Mouse (Mus musculus): ENCODE data around the gene Ank3.

Gene Ank3

DNA sequence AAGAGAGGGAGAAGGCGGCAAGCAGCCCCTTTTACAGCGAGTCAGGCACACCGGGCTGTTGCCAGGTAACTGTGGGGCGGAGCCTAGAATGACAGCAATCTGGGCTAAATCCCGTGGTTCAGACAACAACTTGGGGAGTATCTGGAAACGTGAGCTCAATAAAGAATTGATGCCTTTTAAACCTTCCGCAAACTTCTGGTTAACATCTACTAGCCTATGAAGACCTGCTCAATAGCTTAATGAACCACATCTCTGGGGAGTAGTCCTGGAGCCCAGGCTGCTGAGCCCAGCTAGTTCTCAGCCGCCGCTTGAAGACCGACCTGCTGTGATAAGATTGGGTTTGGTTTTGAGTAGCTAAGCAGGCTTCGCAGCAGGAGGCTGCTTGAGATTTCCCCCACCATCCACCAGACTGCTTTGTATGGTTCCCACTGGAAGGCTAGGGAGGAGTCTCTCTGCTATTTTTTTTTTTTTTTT is 175.7 kb downstream of the Ank3 start:
- DNase-seq (ENCODE audit: low spot score), result no peak

DNA sequence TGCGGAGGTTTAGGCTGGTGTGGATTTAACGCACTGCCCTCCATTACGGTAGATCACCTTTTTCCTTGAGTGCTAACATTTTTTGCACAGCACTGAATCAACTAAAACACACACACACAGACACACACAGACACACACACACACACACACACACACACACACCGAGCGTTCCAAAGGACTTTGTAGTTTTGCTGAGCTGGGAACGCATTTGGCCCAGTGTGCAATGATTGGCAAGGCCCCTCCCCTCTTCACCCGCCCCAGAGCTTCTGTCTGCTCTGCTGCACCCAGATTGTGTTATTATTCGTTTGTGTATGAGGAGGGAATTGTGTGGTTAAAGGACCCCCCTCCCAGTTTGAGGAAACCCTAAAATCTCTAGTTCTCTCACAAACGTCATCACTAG is 176.3 kb downstream of the Ank3 start:
- DNase-seq (ENCODE audit: low spot score), result no peak

DNA sequence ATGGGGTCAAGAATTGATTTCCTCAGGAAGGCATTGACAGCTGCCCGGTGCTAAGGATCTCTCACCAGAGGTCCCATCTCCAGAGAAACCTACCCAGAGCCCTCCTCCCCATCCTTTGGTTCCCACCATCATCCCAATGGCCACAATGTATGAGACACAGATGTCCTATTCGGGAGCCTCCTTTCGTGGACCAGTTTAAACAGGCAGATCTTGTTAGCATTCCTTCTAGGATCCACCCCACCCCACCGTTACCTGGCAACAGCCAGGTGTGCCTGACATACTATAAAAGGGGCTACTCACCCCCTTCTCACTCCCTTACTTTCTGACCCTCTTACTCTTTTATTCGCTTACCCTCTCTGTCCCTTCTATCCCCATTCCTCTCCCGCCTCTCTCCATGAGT is 176.9 kb downstream of the Ank3 start:
- no peak for DNase-seq (ENCODE audit: low spot score)

DNA sequence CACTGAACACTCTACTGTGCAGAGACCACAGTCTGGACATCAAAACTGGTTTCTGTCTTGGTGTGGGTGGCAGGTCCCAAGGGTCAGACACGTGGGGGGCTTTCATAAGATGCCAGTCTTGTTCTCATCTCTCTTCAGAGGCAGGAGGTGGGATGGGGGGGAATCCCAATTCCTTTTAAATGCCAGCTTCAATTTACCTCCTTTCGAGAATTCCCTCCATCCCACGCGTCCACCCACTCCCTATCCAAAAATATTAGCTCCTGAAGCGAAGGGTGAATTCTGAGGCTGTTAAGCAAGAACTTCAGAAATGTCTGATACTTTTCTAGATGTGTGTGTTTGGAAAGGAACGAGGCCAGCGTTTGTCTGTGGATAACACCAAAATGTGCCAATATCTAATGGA is 177.7 kb downstream of the Ank3 start:
- no peak for DNase-seq (ENCODE audit: low spot score)

DNA sequence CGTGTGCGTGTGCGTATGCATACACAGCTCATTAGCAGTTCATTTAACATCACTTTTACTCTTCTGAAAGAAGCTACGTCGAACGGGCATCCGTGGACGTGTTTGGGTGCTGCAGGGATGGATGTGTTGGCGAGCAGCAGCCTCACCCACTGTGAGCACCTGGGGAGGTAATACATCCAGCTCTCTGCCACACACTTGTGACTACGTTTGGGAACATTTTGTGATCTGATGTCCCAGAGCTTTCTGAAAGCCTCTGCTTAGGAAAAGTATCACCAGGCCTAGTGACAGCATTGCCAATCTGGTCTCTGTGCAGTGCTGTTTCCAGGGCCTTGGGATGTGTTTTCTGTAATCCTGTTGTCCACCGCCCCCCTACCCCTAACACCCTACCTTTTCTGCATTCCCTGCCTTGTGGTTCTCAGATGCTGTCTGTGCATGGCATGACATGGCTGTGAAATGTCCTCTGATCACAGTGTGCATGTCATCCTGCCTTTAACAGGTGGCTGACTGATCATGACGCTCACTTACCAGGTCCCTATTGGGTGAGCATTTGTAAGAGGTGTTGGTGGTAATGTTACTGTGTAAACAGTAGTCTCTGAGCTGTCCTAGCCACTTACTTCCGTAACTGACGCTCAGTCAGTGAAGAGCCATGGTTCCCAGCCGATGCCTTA is 178.6 kb downstream of the Ank3 start:
- DNase-seq (ENCODE audit: low spot score), result no peak

DNA sequence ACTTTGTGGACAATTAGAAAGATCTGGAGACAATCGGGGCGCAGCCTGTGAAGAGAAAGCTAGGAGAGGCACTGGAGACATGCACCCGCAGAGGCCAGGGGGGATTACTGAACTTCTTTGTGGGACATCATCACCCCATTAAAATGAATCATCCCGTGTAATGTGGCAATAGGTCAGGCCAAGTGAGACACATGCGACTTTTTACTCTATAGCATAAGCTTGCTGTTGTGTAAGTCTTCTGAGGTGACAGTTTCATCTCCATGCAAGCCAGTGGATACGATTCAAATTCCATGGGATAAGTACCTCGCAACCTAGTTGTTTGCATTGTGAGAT is 179.1 kb downstream of the Ank3 start:
- DNase-seq (ENCODE audit: low spot score), result no peak

DNA sequence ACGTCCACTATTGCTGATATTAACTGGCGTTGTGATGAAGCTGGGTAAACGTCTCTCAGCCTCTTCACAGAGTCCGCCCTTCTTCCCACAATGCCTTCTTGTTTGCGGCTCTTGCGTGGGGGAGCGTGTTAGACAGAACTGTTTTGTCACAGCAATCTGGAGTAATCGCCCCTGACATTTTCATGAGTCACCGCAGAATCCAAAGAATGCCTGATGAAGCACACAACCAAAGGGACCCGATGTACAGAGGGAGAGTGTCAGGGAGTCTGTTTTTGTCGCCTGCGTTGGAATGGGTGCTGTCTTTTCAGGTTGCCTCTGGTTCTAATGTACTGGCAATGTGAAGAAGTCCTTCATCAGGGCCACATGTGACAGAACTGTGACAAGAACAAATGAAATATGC is 181.0 kb downstream of the Ank3 start:
- peak; percentile 42 for DNase-seq (ENCODE audit: low spot score)

DNA sequence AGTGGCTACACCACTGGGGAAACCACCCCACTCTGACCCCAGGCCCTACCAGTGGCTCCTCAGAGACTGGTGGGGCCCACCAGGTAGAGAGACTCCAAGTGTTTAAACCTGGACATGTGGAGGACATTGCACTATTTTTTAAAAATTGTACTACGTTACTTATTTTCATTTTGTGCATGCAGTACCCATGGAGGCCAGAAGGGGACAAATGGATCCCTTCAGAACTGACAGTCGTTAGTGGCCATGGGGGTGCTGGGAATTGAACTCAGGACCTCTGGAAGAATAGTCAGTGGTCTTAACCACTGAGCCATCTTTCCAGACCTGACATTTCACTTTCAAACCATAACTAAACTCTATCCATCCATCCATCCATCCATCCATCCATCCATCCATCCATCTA is 183.0 kb downstream of the Ank3 start:
- DNase-seq (ENCODE audit: low spot score), result no peak

DNA sequence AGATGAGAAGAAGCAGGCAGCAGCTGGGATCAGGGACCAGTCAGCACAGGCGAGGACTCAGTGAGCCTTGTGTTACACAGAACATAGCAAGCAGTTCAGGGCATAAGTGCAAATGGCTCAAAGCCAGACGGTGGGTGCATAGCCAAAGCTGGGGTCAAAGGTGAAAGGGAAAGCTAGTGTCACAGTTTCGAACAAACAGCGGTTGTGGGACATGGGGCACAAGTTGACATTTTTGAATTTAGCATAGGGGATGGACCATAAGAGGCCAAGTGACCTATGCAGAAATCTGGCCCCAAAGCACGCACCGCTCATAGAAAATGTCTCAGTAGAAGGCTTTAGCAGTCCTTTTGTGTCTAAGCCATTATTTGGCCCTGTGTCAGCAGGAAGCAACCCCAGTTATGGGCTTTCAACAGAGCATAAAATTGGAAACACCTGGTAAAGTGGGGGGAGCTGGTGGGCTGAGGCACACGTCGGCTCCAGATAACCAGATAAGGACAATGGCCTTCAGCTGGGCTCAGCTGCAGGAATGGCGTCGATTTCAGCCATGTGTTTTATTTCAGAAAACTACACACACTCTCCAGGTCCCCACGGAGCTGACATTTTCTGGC is 185.4 kb downstream of the Ank3 start:
- no peak for DNase-seq (ENCODE audit: low spot score)

DNA sequence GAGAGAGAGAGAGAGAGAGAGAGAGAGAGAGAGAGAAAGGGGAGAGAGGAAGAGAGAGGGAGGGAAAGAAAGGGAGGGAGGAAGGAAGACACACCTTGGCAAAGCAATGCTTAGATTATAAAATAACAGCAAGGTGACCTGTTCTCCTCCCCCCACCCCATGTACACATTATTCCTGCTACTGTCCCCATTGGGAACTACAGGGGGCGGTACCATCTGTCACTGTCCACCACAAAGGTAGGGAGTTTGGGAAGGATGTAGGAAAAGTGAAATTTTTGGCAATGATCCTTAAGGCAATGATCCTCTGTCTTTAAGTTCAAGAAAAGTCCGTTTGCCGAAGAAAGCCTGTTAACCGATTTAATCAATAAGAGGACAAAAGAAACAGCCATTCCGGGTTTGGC is 186.0 kb downstream of the Ank3 start:
- DNase-seq (ENCODE audit: low spot score), result no peak

DNA sequence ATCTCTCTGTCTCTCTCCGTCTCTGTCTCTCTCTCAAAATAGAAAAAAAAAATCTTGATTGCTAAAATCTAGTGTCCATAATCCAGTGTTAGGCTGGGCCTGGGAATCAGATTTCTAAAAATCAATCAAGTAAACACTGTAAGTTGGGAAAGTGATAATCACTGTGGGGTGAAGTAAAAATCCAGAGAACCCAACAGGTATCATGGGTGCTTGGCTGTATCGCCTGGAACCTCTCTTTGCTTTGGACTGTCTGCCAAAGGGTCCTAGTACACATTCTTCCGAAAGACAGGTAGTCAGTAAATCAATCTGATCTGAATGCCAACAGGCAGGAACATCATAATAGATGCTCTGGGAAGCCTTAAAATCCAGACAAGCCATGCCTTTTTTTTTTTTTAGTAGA is 186.7 kb downstream of the Ank3 start:
- DNase-seq (ENCODE audit: low spot score), result no peak

DNA sequence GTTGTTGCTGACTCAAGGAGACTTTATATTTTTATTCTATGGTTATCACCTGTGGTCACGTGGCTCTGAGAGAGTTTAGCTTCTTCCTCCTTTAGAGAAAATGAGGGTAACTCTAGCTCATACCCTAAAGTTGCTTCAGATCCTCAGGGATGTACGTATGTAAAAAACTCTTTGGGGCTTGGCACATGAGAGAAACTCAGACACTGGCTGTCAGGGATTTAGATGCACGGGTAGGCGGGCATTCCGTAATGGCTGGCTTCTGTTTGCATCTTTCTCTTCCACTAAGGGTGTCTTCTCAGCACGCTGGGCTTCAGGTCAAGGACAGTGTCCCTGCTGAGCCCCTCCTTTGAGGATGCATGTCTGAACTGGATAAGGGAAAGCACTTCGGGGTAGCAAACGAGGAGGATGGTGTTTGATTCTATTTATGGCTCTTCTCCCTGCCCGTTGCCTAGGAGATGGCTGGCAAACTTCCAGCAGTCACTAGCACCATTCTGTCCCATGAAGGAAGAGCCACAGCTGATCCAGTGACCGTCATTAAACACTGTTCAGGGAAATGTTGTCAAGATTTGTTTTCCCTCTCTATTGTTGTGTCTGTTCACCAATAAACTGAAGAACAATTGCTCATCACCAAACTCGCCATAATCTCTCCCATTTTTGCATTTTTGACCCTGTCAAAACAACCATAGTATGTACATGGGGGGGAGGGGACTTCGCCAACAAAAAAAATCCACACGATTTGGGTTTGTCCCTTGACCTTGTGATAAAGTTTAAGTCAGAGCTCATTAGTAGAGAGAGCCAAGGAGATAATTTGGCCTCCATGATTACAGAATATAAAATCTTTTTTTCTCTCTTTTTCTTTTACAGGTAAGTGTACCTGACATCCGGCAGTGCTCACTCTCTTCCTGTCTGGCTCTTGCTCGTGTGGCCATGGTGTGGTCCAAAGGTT is 195.9 kb downstream of the Ank3 start:
- DNase-seq (ENCODE audit: low spot score), result peak; percentile 49

DNA sequence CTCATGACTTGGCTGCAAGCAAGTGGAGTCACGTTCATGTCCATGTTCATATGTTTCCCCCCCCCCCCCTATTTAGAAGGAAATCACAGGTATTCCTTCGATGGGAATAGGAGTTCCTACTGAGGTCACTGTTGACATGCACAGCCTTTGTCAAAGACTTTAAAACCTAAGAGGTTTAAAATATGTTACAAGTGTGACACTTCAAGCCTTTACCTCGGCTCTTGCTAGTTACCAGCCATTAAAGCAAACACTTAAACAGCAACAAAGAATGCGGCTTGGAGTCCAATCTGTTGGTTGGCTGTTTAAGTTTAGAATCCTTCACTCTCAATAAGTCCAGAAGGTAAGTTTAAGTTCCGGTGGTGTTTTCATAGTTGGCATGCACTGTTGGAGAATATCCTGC is 196.9 kb downstream of the Ank3 start:
- DNase-seq (ENCODE audit: low spot score), result no peak

DNA sequence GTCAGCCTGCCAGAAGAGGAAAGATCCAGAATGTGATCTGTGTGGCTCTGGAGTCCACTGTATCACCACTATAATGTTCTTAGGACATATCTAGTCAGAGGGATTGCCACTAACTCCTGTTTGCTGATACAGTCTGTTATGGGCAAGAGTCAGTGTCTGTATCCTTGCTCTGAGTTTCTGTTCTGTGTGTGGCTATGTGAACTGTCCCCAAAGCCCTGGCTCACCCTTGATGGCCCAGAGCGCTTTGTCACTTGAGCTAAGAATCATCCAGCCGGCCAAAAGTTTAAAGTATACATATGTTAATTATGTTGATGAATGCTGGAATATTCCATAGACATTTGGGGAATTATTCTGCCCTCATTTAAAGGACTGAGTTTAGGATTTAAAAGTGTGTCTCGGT is 202.9 kb downstream of the Ank3 start:
- no peak for DNase-seq (ENCODE audit: low spot score)

DNA sequence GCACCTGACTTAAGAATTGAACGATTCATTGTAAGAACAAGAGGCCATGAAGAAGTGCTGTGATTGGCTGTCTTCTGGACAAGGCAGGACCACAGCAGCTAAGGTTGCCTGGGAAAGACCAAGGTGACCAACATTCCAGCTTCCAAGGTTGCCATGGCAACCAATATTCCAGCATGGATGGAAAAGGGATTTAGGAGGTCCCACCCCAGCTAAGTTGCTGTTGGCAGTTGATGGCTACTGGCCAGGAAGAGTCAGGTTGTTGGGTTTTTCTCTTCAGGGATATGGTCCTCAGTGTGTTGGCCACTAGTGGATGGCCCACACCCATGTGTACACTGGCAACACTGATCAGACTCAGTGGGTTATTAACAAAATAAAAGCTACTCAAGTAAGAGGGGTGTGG is 204.1 kb downstream of the Ank3 start:
- no peak for DNase-seq (ENCODE audit: low spot score)

DNA sequence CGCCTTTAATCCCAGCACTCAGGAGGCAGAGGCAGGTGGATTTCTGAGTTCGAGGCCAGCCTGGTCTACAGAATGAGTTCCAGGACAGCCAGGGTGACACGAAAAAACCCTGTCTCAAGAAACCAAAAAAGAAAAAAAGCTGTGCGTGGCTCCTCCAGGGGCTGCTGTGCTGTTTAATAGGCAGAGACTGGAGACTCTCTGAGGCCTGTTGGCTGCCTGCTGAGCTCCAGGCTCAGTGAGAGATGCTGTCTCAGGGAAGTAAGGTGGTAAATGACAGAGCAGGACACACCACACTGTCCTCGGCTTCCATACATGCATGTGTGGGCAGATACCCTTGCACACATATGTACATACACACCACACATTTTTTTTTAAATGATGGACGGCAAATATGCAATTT is 206.0 kb downstream of the Ank3 start:
- DNase-seq (ENCODE audit: low spot score), result no peak

DNA sequence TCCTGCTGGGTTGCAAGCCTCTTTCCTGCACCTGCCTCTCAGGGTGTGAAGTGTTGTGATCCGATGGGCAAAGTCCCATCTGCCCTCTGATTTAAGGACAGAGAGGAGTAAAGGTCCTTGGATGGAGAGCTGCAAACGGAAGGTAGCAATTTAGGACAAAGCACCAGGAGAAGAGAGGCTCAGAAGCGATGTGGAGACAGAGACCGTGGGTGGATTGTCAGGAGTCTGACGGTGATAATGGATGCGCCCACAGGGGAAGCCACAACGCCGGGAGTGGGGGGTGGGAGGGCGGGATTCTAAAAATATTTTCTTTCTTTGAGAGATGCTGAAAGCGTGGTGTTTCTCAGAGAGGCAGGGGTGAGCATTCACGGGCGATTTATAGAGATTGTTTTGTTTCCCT is 206.6 kb downstream of the Ank3 start:
- no peak for DNase-seq (ENCODE audit: low spot score)

DNA sequence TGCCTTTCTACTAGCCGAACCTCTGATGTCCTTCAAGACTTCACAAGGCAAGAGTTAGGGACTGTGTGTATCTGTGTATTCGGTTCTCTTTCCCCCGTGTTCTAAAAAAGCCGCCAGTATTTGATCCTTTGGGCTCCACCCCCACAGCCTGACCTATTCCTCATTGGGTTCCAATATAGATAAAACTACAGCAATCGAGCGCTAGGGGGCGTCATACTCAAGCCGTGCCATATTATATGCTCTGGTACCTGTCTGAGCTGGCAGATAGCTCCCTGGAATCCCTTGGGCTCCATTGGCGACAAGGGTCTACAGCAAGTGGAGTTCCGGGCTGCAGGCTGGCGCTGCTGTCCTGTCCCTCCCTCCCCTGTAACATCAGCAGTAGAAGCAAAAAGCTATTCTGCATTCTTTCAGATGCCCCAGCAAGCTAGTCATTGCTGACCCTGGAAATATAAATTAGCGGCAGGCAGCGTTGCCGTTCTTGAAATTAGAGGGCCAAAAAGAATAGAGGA is 209.1 kb downstream of the Ank3 start:
- no peak for DNase-seq (ENCODE audit: low spot score)

DNA sequence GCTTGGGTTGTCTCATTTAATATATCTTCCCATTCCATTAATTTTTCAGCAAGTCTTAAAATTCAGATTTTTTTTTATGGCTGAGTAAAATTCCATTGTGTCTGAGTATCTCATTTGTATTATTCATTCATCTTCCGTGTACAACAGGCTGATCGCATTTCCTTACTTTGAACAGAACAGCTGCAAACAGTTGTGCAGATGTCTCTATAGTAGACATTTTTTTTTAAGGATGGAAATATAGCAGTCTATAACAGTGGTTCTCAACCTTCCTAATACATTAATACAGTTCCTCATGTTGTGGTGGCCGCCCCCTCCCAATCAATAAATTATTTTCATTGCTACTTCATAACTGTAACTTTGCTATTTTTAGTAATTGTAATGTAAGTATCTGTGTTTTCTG is 212.7 kb downstream of the Ank3 start:
- no peak for DNase-seq (ENCODE audit: low spot score)

DNA sequence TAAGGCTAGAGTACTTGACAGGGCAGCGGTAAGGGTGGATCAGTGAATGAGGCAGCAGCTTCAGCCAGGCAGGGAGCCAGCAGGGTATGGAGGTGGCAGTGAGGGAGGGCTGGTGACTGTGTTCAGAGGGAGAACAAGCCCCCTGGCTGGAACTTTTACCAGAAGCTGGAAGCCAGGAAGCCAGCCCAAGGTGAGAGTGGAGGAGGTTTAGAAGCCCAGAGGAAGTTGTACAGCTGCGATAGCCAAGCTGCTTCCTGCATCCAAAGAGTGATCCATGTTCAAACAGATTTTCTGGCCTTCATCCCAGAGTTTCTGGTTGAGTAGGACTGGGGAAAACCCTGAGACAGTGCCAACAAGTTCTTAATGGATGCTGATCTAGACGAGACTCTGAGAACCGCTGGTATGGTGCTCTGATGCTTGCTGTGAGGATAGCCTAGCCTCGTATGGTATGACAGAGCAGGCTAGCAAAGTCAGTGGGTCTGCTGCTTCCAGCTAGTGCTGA is 213.3 kb downstream of the Ank3 start:
- peak; percentile 5 for DNase-seq (ENCODE audit: low spot score)

DNA sequence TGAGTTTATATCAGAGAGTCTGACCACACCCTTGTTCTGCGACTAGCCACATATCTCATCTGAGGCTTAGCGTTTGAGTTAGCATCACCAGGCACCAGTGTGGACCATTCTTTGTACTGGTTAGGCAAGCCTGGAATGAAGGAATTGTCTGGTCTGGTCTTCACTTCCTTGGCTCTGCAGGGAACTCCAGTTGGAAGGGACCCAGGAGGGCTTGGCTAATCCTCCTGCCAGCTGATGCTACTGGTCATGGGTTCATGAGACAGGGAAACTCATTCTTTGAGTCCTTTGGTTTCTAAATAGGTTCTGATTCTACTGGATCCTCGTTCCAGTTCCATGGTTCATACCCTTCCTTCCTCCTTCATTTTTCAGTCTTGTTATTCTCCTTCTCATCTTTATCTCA is 218.4 kb downstream of the Ank3 start:
- no peak for DNase-seq (ENCODE audit: low spot score)

DNA sequence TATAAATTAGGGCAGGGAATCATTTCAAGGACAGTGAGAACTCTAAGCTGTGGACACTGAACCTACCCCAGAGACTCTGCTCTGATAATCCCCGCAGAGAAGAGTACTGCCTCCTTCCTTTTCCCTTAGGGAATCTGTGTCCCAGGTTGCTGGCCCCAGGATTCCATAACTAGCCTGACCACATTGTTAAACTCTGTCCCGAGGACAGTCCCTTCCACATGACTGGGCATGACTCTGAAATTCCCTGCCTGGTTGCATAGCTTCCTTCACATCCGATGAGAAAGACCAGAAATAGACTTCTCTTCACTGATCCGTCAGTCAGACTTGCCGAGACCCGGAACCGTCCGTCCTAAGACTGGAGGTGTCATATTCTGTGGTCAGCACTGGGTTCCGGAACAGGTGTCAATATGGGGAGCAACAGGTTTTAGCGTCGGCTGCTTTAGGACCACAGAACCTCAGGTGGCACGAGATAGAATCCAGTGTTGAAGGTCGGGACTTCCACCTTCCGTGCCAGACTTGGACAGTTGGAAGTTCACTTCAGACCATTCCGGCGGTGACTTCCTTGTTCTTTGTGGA is 219.1 kb downstream of the Ank3 start:
- no peak for DNase-seq (ENCODE audit: low spot score)
